Mouse (Mus musculus) erythroblast, embryonic 14.5 days (primary cell): ENCODE data around the gene Tef.

Source experiments
- GATA1 ChIP-seq: IDR thresholded peaks from 2 replicates; pipeline ENCODE4 v1.6.1; 2012; ENCODE audit warnings: low read length, inconsistent platforms, mixed read lengths
- TAL1 ChIP-seq: IDR thresholded peaks from 3 replicates; pipeline ENCODE4 v1.6.1; 2012; ENCODE audit warnings: low read length, inconsistent platforms, mixed read lengths

GRCm38 (mm10) chr15:81787525-81787924, 14.7 kb upstream of the Tef start:
- TF ChIP-seq GATA1 (no peak), TAL1 (no peak)
